ENCODE assay signal across 16 mouse cellular contexts in genomic region chr3:104543825-104544224, GRCm38 (mm10). TPM values are rescaled to one million over a fixed set of nuclear protein-coding genes. Genes with fewer than 3 reads are reported as not detected.
DNase-seq lines count a peak whose midpoint lies in the region; TF ChIP-seq lines count a peak whose summit lies in the region.
"Had no signal": no experiment of that assay in that cellular context is flagged by ENCODE, and none has a peak within 500 bp of the region (broad histone marks: within the 10 kb centered on the region; RNA-seq: fewer than 3 reads in every experiment).

No protein-coding gene starts in this region.

- no peaks in the 10 kb centered on the region for H3K9me3 ChIP-seq in heart, embryonic 10.5 days
- H3K9me3 ChIP-seq: embryonic facial prominence, embryonic 12.5 days; limb, embryonic 12.5 days; midbrain, embryonic 10.5 days had no signal

- H3K27ac ChIP-seq in heart, adult 2 months: no peak overlapping the region
- H3K27ac ChIP-seq in heart, embryonic 10.5 days: no peak overlapping the region
- no peak overlapping the region for H3K27ac ChIP-seq in layer of hippocampus, adult 2 months
- H3K27ac ChIP-seq: embryonic facial prominence, embryonic 12.5 days; limb, embryonic 12.5 days; midbrain, embryonic 10.5 days had no signal

- intact Hi-C loops in heart, adult 2 months (cut with DNase I): no loop called here

- H3K79me2 ChIP-seq in heart, adult 2 months (replicated peaks; ENCODE audit: control insufficient read depth, insufficient read depth, low read length): no peaks in the 10 kb centered on the region

- no peak overlapping the region for H3K9ac ChIP-seq in heart, adult 2 months (ENCODE audit: low read depth, low read length)
- H3K9ac ChIP-seq: embryonic facial prominence, embryonic 12.5 days; limb, embryonic 12.5 days had no signal

- no peak for TF ChIP-seq POLR2A in heart, adult 2 months (IDR thresholded peaks at IDR 0.05; ENCODE audit: insufficient read depth, low read depth, low read length)

- 94% methylated on average over 3 of the region's 3 CpGs for WGBS in heart, adult 2 months
- WGBS in heart, embryonic 10.5 days: 84% methylated on average over 3 of the region's 3 CpGs

- DNase-seq in heart, adult 2 months: no peak
- no peak for DNase-seq in heart, embryonic 10.5 days (ENCODE audit: low spot score)
- DNase-seq in layer of hippocampus, adult 2 months (ENCODE audit: low spot score in 2 of 2): no peak
- no peak for DNase-seq in layer of hippocampus, postnatal 14 days (ENCODE audit: low spot score in 2 of 2)
- peak; percentile 8 for DNase-seq in MN1 (ENCODE audit: low spot score)
- peak; percentile 27 for DNase-seq in cerebellum, adult 9-11 months
- no peak for DNase-seq in layer of hippocampus, postnatal 36 days
- DNase-seq: adrenal gland, adult 8-10 months; heart, adult 11 months; heart, postnatal 14 days; kidney, adult 8-10 months; lung, postnatal 36 days; right cerebral cortex, postnatal 25 days had no signal

- no peaks in the 10 kb centered on the region for H3K36me3 ChIP-seq in heart, adult 2 months (ENCODE audit: control insufficient read depth, insufficient read depth, low read length)
- no peaks in the 10 kb centered on the region for H3K36me3 ChIP-seq in heart, embryonic 10.5 days
- H3K36me3 ChIP-seq: embryonic facial prominence, embryonic 12.5 days; limb, embryonic 12.5 days; midbrain, embryonic 10.5 days had no signal

- H3K27me3 ChIP-seq in heart, adult 2 months (ENCODE audit: control insufficient read depth, insufficient read depth, low read length): no peaks in the 10 kb centered on the region
- no peaks in the 10 kb centered on the region for H3K27me3 ChIP-seq in heart, embryonic 10.5 days (ENCODE audit: insufficient read depth, poor library complexity, severe bottlenecking)
- H3K27me3 ChIP-seq: embryonic facial prominence, embryonic 12.5 days; limb, embryonic 12.5 days had no signal

- H3K4me3 ChIP-seq in heart, adult 2 months: no peak overlapping the region
- no peak overlapping the region for H3K4me3 ChIP-seq in heart, embryonic 10.5 days
- H3K4me3 ChIP-seq in layer of hippocampus, adult 2 months: no peak overlapping the region
- H3K4me3 ChIP-seq: embryonic facial prominence, embryonic 12.5 days; limb, embryonic 12.5 days; midbrain, embryonic 10.5 days had no signal

- TF ChIP-seq EP300 in heart, adult 2 months (IDR thresholded peaks at IDR 0.05; ENCODE audit: insufficient read depth, low read depth, low read length): no peak

- no peaks in the 10 kb centered on the region for H3K4me1 ChIP-seq in heart, adult 2 months (ENCODE audit: control insufficient read depth, insufficient read depth, low read length)
- H3K4me1 ChIP-seq in heart, embryonic 10.5 days: peaks cover 23% of the 10 kb centered on the region

- TF ChIP-seq CTCF in heart, adult 2 months (IDR thresholded peaks at IDR 0.05): peak; percentile 53
- TF ChIP-seq CTCF in layer of hippocampus, adult 2 months (conservative IDR thresholded peaks at IDR 0.05): peak; percentile 57

RNA-seq across cellular contexts. Expression of gene Lrig2, which starts 32.1 kb away (rescaled TPM):
- total RNA-seq in heart, adult 2 months (2021): 1 to 10 TPM; 8.9 TPM
- 3.7 and 6.3 TPM in 2 replicates for polyA plus RNA-seq in heart, adult 2 months (2012; rRNA removed)
- polyA plus RNA-seq in heart, embryonic 10.5 days (2016; fragmentation: Nextera tagmentation; extraction: Ambion mirVana): 13.0 and 14.1 TPM in 2 replicates
- total RNA-seq in layer of hippocampus, adult 2 months (2021): 10 to 100 TPM; 33.4 to 33.5 TPM
- total RNA-seq in layer of hippocampus, postnatal 14 days (2021): 10 to 100 TPM; 27.8 to 31.9 TPM
- 10 to 100 TPM; 34.2 to 35.9 TPM for total RNA-seq in layer of hippocampus, postnatal 36 days (2021)

Comparison
In these comparisons a context has a peak if more than half of its experiments do, and no peak if none do; other contexts are left out.
1. DNase-seq: peak in MN1 (single experiment) and cerebellum, adult 9-11 months (single experiment); none in heart, adult 2 months (0 of 2), heart, embryonic 10.5 days (single experiment), layer of hippocampus, adult 2 months (0 of 2), layer of hippocampus, postnatal 14 days (0 of 2) and layer of hippocampus, postnatal 36 days (0 of 2).